Mouse (Mus musculus) bone marrow macrophage, adult 2 months (primary cell): Measurements from ENCODE around the gene Gm39566.

Experiments
- CTCF ChIP-seq: IDR thresholded peaks from 2 replicates; pipeline ENCODE4 v1.5.1; 2012; ENCODE audit warnings: low read depth, mild to moderate bottlenecking, low read length, moderate library complexity
- POLR2A ChIP-seq: IDR thresholded peaks from 2 replicates; pipeline ENCODE4 v1.6.1; 2012; ENCODE audit warnings: mild to moderate bottlenecking, low read depth, low read length, borderline replicate concordance

- TF ChIP-seq POLR2A = no peak
- no peak for TF ChIP-seq CTCF
Measured at GRCm38 (mm10) chr11:69855347-69855746, 40.2 kb upstream of the Gm39566 start.
